Mouse (Mus musculus) limb, embryonic 15.5 days (tissue): Measurements from ENCODE around the gene Hes6. TPM values are rescaled to one million over a fixed set of nuclear protein-coding genes. Genes with fewer than 3 reads are reported as not detected.
A peak's percentile ranks its signal among the peaks of the same experiment; 100 is the strongest.

ENCODE experiments used
- ATAC-seq: fragments of 200-750 bp; cut with Nextera tagmentation; 2 replicates; pipeline ENCODE4 v1.8.0; 2017; ENCODE audit warnings: low read depth, moderate TSS enrichment; ENCODE audit not compliant: insufficient number of reproducible peaks, low FRiP score, low TSS enrichment
- H3K27ac ChIP-seq: fragments of 300-500 bp; sonication (generic); 2 replicates; pipeline ENCODE4 v1.5.1; 2015; ENCODE audit warnings: moderate library complexity, mild to moderate bottlenecking, inconsistent platforms
- H3K27me3 ChIP-seq: fragments of 300-500 bp; sonication (generic); 2 replicates; pipeline ENCODE4 v1.6.1; 2015; ENCODE audit warnings: inconsistent platforms
- H3K36me3 ChIP-seq: fragments of 300-500 bp; sonication (generic); 2 replicates; pipeline ENCODE4 v1.6.1; 2015; ENCODE audit warnings: inconsistent platforms
- H3K4me1 ChIP-seq: fragments of 300-500 bp; sonication (generic); 2 replicates; pipeline ENCODE4 v1.6.1; 2015; ENCODE audit warnings: inconsistent platforms
- H3K4me2 ChIP-seq: fragments of 300-500 bp; sonication (generic); 2 replicates; pipeline ENCODE4 v1.6.1; 2015; ENCODE audit warnings: mild to moderate bottlenecking, inconsistent platforms
- H3K4me3 ChIP-seq: fragments of 300-500 bp; sonication (generic); 2 replicates; pipeline ENCODE4 v1.5.1; 2015; ENCODE audit warnings: mild to moderate bottlenecking, inconsistent platforms
- H3K9ac ChIP-seq: fragments of 300-500 bp; sonication (generic); 2 replicates; pipeline ENCODE4 v1.6.1; 2015; ENCODE audit warnings: inconsistent platforms
- H3K9me3 ChIP-seq: fragments of 300-500 bp; sonication (generic); 2 replicates; pipeline ENCODE4 v1.6.1; 2016; ENCODE audit warnings: inconsistent platforms
- WGBS: fragments of 180-500 bp; shearing (Covaris S2); methylation state at CpG from one replicate; pipeline ENCODE4 v1.1.7; 2015; 5-methylcytosine and 5-hydroxymethylcytosine counted together
- polyA plus RNA-seq: library from polyadenylated mRNA; unstranded; fragments of >200 nt; fragmentation: Nextera tagmentation; extraction: Ambion mirVana; gene quantifications from 2 replicates; pipeline ENCODE4 v1.2.1, GENCODE M21; 2015

Hes6 gene
- polyA plus RNA-seq, result 73.6 and 91.2 TPM in 2 replicates

- H3K4me2 ChIP-seq, result peak within 1 kb of the TSS; percentile 98
- peak within 1 kb of the TSS; percentile 80 for H3K4me3 ChIP-seq
- WGBS, result under 1% methylated on average over 39 of the region's 39 CpGs
- H3K9ac ChIP-seq, result peak within 1 kb of the TSS; percentile 75
- H3K4me1 ChIP-seq, result peaks cover 39% of the 10 kb centered on the region
- no peaks in the 10 kb centered on the region for H3K9me3 ChIP-seq
- H3K27me3 ChIP-seq, result no peaks in the 10 kb centered on the region
- peak; percentile 51 for ATAC-seq
- H3K36me3 ChIP-seq, result peaks cover 11% of the 10 kb centered on the region
- H3K27ac ChIP-seq, result peak within 1 kb of the TSS; percentile 89
These were observed at the start of gene Hes6 for GRCm38 (mm10) chr1:91413898-91414594. Gene Hes6, minus strand, starts transcription at chr1:91414038.

GRCm38 (mm10) chr1:91463336-91463995 lies 49.6 kb upstream of the Hes6 start:
- H3K9me3 ChIP-seq, result no peaks in the 10 kb centered on the region
- H3K36me3 ChIP-seq, result no peaks in the 10 kb centered on the region
- no peak overlapping the region for H3K27ac ChIP-seq
- no peak overlapping the region for H3K9ac ChIP-seq
- H3K27me3 ChIP-seq, result no peaks in the 10 kb centered on the region
- H3K4me3 ChIP-seq, result no peak overlapping the region
- ATAC-seq, result no peak
- 79% methylated on average over 13 of the region's 13 CpGs for WGBS
- H3K4me2 ChIP-seq, result no peak overlapping the region
- H3K4me1 ChIP-seq, result peaks cover 17% of the 10 kb centered on the region

- no peak overlapping the region for H3K27ac ChIP-seq
- H3K4me3 ChIP-seq, result no peak overlapping the region
- no peak overlapping the region for H3K9ac ChIP-seq
- peaks cover 46% of the 10 kb centered on the region for H3K4me1 ChIP-seq
- no peak overlapping the region for H3K4me2 ChIP-seq
- ATAC-seq, result no peak
- 41% methylated on average over 4 of the region's 4 CpGs for WGBS
- H3K36me3 ChIP-seq, result no peaks in the 10 kb centered on the region
- no peaks in the 10 kb centered on the region for H3K27me3 ChIP-seq
- H3K9me3 ChIP-seq, result no peaks in the 10 kb centered on the region
These were observed 46.7 kb upstream of the Hes6 start for GRCm38 (mm10) chr1:91460564-91460963.

- H3K9ac ChIP-seq, result no peak overlapping the region
- WGBS, result 45% methylated on average over 7 of the region's 7 CpGs
- ATAC-seq, result no peak
- H3K4me3 ChIP-seq, result peak overlapping the region; percentile 93; the same call in 1 of the 2 replicates
- no peaks in the 10 kb centered on the region for H3K27me3 ChIP-seq
- H3K36me3 ChIP-seq, result no peaks in the 10 kb centered on the region
- H3K27ac ChIP-seq, result no peak overlapping the region
- no peaks in the 10 kb centered on the region for H3K9me3 ChIP-seq
- peaks cover 47% of the 10 kb centered on the region for H3K4me1 ChIP-seq
- peak overlapping the region; percentile 86 for H3K4me2 ChIP-seq
These were observed 46.2 kb upstream of the Hes6 start for GRCm38 (mm10) chr1:91460069-91460468.

GRCm38 (mm10) chr1:91459059-91459809 lies 45.4 kb upstream of the Hes6 start, which contains the start of gene Per2:
Gene Per2, minus strand, starts transcription at chr1:91459324.
- ATAC-seq, result peak; percentile 95
- peak within 1 kb of the TSS; percentile 93 for H3K4me3 ChIP-seq
- no peaks in the 10 kb centered on the region for H3K36me3 ChIP-seq
- no peaks in the 10 kb centered on the region for H3K27me3 ChIP-seq
- WGBS, result under 1% methylated on average over 91 of the region's 91 CpGs
- peak within 1 kb of the TSS; percentile 79 for H3K27ac ChIP-seq
- no peaks in the 10 kb centered on the region for H3K9me3 ChIP-seq
- peak within 1 kb of the TSS; percentile 86 for H3K4me2 ChIP-seq
- peaks cover 46% of the 10 kb centered on the region for H3K4me1 ChIP-seq
- H3K9ac ChIP-seq, result peak within 1 kb of the TSS; percentile 57

- peaks cover 46% of the 10 kb centered on the region for H3K4me1 ChIP-seq
- 0 out of 2 replicates have a peak, but pooled peaks have one; percentile 30 for ATAC-seq
- 13% methylated on average over 8 of the region's 8 CpGs for WGBS
These were observed 44.5 kb upstream of the Hes6 start for GRCm38 (mm10) chr1:91458223-91458861.

GRCm38 (mm10) chr1:91457698-91458097 lies 43.9 kb upstream of the Hes6 start:
- no peak for ATAC-seq
- WGBS, result 53% methylated on average over 5 of the region's 5 CpGs
- no peaks in the 10 kb centered on the region for H3K9me3 ChIP-seq
- no peak overlapping the region for H3K4me3 ChIP-seq
- no peaks in the 10 kb centered on the region for H3K36me3 ChIP-seq
- H3K4me1 ChIP-seq, result peaks cover 46% of the 10 kb centered on the region
- H3K9ac ChIP-seq, result no peak overlapping the region
- no peak overlapping the region for H3K27ac ChIP-seq
- peak overlapping the region; percentile 86; the same call in 1 of the 2 replicates for H3K4me2 ChIP-seq
- H3K27me3 ChIP-seq, result no peaks in the 10 kb centered on the region

More at GRCm38 (mm10) chr1:91458223-91458861, 44.5 kb upstream of the Hes6 start:
- Histone ChIP-seq H3K36me3 (no peaks in the 10 kb centered on the region), H3K27ac (peak overlapping the region; percentile 79), H3K9me3 (no peaks in the 10 kb centered on the region), H3K4me3 (peak overlapping the region; percentile 93), H3K9ac (peak overlapping the region; percentile 57), H3K27me3 (no peaks in the 10 kb centered on the region), H3K4me2 (peak overlapping the region; percentile 86)

GRCm38 (mm10) chr1:91457116-91457515 lies 43.3 kb upstream of the Hes6 start:
- H3K9ac ChIP-seq, result no peak overlapping the region
- H3K4me1 ChIP-seq, result peaks cover 46% of the 10 kb centered on the region
- ATAC-seq, result no peak
- no peaks in the 10 kb centered on the region for H3K36me3 ChIP-seq
- 88% methylated on average over 4 of the region's 4 CpGs for WGBS
- H3K9me3 ChIP-seq, result no peaks in the 10 kb centered on the region
- no peak overlapping the region for H3K27ac ChIP-seq
- H3K27me3 ChIP-seq, result no peaks in the 10 kb centered on the region
- no peak overlapping the region for H3K4me3 ChIP-seq
- H3K4me2 ChIP-seq, result no peak overlapping the region

- WGBS, result 32% methylated on average over 11 of the region's 11 CpGs
- no peak for ATAC-seq
- Histone ChIP-seq H3K4me3 (no peak overlapping the region), H3K27ac (peak overlapping the region; percentile 34), H3K27me3 (no peaks in the 10 kb centered on the region), H3K9ac (no peak overlapping the region), H3K36me3 (no peaks in the 10 kb centered on the region), H3K9me3 (no peaks in the 10 kb centered on the region), H3K4me2 (0 out of 2 replicates have a peak overlapping the region, but pooled peaks have one; percentile 10), H3K4me1 (peaks cover 53% of the 10 kb centered on the region)
These were observed 42.5 kb upstream of the Hes6 start for GRCm38 (mm10) chr1:91456301-91456801.

- Histone ChIP-seq H3K4me3 (no peak overlapping the region), H3K27ac (peak overlapping the region; percentile 34; the same call in 1 of the 2 replicates), H3K27me3 (no peaks in the 10 kb centered on the region), H3K36me3 (no peaks in the 10 kb centered on the region), H3K4me1 (peaks cover 53% of the 10 kb centered on the region), H3K4me2 (0 out of 2 replicates have a peak overlapping the region, but pooled peaks have one; percentile 10), H3K9me3 (no peaks in the 10 kb centered on the region), H3K9ac (no peak overlapping the region)
- WGBS, result 34% methylated on average over 7 of the region's 7 CpGs
- ATAC-seq, result no peak
These were observed 41.9 kb upstream of the Hes6 start for GRCm38 (mm10) chr1:91455661-91456161.

GRCm38 (mm10) chr1:91454927-91455326 lies 41.1 kb upstream of the Hes6 start:
- Histone ChIP-seq H3K9me3 (no peaks in the 10 kb centered on the region), H3K27me3 (no peaks in the 10 kb centered on the region), H3K9ac (no peak overlapping the region), H3K4me1 (peaks cover 52% of the 10 kb centered on the region), H3K4me3 (no peak overlapping the region), H3K4me2 (no peak overlapping the region), H3K27ac (no peak overlapping the region), H3K36me3 (peaks cover 5% of the 10 kb centered on the region; the same call in 1 of the 2 replicates)
- no peak for ATAC-seq
- WGBS, result 90% methylated on average over 3 of the region's 3 CpGs
